Mouse (Mus musculus): ENCODE measurements around the gene Slc34a3. TPM values are rescaled to one million over a fixed set of nuclear protein-coding genes. Genes with fewer than 3 reads are reported as not detected.

Gene Slc34a3
- polyA plus RNA-seq, 1 experiment = 0.05 TPM

DNA sequence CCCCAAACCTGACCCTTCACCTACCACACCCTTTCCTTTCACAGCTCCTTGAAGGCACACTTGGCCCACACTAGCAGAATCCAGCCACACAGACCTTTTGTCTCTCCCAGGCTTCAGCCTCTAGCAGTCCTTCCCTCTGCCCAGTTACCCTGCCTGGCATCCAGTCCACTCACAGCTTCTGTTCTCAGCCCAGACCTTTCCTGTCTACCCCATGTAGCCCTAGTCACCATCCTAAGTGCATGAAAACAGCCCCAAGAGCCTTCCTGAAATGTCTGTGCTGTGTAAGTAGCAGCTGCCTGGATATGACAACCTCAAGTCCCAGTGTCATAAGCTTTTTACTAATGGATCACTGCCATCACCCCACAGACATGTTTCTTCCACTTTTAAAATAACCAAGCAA is 36.2 kb downstream of the Slc34a3 start:
- no peak overlapping the region for H3K4me3 ChIP-seq (ENCODE audit: control insufficient read depth, insufficient read depth, low read length)
- H3K4me1 ChIP-seq (replicated peaks; ENCODE audit: control insufficient read depth, insufficient read depth, low read length) = peaks cover 35% of the 10 kb centered on the region
- peaks cover 19% of the 10 kb centered on the region for H3K36me3 ChIP-seq (ENCODE audit: control insufficient read depth, insufficient read depth, low read length)
- no peak overlapping the region for H3K27ac ChIP-seq (ENCODE audit: control insufficient read depth, insufficient read depth, low read length)
- no peaks in the 10 kb centered on the region for H3K27me3 ChIP-seq (ENCODE audit: control insufficient read depth, insufficient read depth, low read length)
- no peak for TF ChIP-seq POLR2A (IDR thresholded peaks at IDR 0.05; ENCODE audit: control insufficient read depth, extremely low read depth, insufficient read depth, low read length, poor library complexity)
- TF ChIP-seq CTCF (IDR thresholded peaks at IDR 0.05; ENCODE audit: borderline replicate concordance, control insufficient read depth, extremely low read depth, insufficient read depth, low read length, poor library complexity) = no peak
- no peak for DNase-seq

DNA sequence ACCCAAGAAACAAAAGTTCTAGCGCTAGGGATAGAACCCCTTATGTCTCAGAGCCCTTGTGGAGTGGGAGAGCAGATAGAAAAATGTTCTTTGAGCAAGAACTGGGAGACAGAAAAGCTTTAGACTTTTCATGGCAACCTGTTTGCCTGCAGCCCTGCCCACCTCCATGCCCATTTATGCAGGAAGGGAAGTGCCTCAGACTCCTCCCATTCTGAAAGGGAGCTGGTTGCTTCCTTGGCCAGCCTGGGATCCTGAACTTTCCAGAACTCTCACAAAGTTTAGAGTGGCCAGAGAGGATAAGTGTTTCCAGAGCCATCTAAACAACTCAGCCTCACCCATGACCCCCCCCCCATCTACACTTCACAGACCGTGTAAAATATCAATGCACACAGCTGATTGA is 37.0 kb downstream of the Slc34a3 start:
- Histone ChIP-seq H3K36me3 (ENCODE audit: control insufficient read depth, insufficient read depth, low read length) (peaks cover 15% of the 10 kb centered on the region), H3K4me1 (replicated peaks; ENCODE audit: control insufficient read depth, insufficient read depth, low read length) (peaks cover 35% of the 10 kb centered on the region), H3K27me3 (ENCODE audit: control insufficient read depth, insufficient read depth, low read length) (no peaks in the 10 kb centered on the region), H3K27ac (ENCODE audit: control insufficient read depth, insufficient read depth, low read length) (peak overlapping the region; percentile 92), H3K4me3 (ENCODE audit: control insufficient read depth, insufficient read depth, low read length) (peak overlapping the region; percentile 70; the same call in 1 of the 2 replicates)
- 43% methylated on average over 2 of the region's 2 CpGs for WGBS
- no peak for DNase-seq
- TF ChIP-seq POLR2A (IDR thresholded peaks at IDR 0.05; ENCODE audit: control insufficient read depth, extremely low read depth, insufficient read depth, low read length, poor library complexity) (no peak), CTCF (IDR thresholded peaks at IDR 0.05; ENCODE audit: borderline replicate concordance, control insufficient read depth, extremely low read depth, insufficient read depth, low read length, poor library complexity) (no peak)

DNA sequence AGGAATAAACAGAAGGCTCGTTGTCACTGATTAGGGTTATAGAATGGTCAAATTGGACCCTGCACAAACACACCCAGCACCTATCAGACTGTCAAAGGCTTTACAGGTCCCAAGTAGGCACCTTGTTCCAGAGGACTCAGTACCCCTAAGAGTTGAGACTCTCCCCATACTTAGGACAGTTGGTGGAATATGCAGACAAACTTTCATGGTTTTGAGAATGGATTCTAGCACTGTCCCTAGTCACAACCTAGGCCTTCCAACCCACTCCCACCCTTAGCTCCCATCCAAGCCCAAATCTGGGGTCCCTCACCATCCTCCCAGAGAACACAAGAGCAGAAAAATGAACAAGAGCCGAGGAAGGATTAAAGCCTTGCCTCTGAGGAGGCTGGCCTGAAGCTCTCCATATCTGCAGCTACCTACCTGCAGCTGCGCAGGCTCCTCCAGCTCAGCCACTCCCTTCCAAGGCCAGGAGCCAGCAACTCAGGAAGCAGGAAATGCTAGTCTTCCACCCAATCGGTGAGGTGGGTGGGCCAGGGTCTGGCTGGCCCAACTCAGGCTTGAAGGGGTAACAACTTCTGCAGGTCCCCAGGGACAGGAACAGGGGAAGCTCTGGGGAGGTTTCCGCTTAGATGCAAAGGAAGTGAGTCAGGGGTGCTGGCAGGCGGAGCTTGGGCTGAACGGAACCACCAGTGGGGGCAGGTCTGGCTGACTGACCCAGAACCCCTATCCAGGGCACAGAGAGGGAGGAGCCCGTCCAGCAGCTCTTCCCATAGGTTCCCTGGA is 37.8 kb downstream of the Slc34a3 start, which contains the start of gene Tor4a:
Tor4a (minus strand) TSS at position 715 of the 783 bp plus-strand sequence.
- TF ChIP-seq POLR2A (IDR thresholded peaks at IDR 0.05; ENCODE audit: control insufficient read depth, extremely low read depth, insufficient read depth, low read length, poor library complexity) (peak; percentile 83; the same call in 1 of the 2 replicates), CTCF (IDR thresholded peaks at IDR 0.05; ENCODE audit: borderline replicate concordance, control insufficient read depth, extremely low read depth, insufficient read depth, low read length, poor library complexity) (0 out of 2 replicates have a peak, but pooled peaks have one; percentile 48)
- peak; percentile 73 for DNase-seq
- H3K27me3 ChIP-seq (ENCODE audit: control insufficient read depth, insufficient read depth, low read length) = no peaks in the 10 kb centered on the region
- peak within 1 kb of the TSS; percentile 92 for H3K27ac ChIP-seq (ENCODE audit: control insufficient read depth, insufficient read depth, low read length)
- WGBS = 1% methylated on average over 8 of the region's 8 CpGs
- H3K36me3 ChIP-seq (ENCODE audit: control insufficient read depth, insufficient read depth, low read length) = peaks cover 15% of the 10 kb centered on the region
- peaks cover 35% of the 10 kb centered on the region for H3K4me1 ChIP-seq (replicated peaks; ENCODE audit: control insufficient read depth, insufficient read depth, low read length)
- H3K4me3 ChIP-seq (ENCODE audit: control insufficient read depth, insufficient read depth, low read length) = peak within 1 kb of the TSS; percentile 70

DNA sequence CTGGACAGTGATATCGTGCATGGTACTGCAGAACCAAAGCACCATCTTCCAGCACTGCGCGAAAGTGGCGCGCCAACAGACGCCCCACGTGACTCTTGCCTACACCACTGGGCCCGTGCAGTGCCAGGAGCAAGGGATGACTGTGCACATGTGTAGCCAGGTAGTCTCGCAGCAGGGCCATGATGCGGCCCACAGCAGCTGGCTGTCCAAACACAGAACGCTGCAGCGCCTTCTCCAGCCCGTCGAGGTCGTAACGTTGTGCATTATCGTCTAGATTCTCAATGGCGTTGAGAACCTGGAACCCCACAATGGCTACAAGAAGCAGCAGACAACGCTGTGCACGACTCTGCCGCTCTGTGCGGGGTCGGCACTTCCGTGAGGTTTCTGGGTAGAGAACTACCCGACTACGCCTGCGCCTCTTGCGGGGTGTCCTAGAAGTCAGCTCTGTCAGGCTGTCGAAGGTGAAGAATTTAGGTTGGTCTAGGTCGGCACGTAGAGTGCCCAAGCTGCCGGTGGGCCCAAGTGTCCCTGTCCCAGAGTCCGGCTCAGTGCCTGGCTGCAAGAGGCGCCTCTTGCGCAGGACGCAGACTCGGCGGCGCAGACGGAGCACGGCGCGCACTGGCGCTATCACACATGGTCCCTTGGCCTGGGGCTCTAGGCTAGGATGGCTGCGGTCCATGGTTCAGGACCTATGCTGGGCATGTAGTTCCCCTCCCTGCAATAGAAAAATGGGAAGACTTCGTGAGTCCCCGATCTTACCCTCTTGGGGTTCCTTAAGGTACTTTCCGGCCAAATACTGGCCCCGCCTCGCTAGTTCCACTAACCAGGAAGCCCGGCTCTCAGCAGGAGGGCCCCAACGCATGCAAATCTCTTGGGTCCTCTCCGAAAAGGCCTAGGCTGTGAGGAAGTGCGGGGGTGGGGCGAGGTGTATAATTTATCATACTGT is 38.7 kb downstream of the Slc34a3 start:
- Histone ChIP-seq H3K4me1 (replicated peaks; ENCODE audit: control insufficient read depth, insufficient read depth, low read length) (peaks cover 35% of the 10 kb centered on the region), H3K4me3 (ENCODE audit: control insufficient read depth, insufficient read depth, low read length) (peak overlapping the region; percentile 70), H3K36me3 (ENCODE audit: control insufficient read depth, insufficient read depth, low read length) (peaks cover 12% of the 10 kb centered on the region), H3K27me3 (ENCODE audit: control insufficient read depth, insufficient read depth, low read length) (no peaks in the 10 kb centered on the region), H3K27ac (ENCODE audit: control insufficient read depth, insufficient read depth, low read length) (peak overlapping the region; percentile 92)
- DNase-seq = peak; percentile 73
- WGBS = 2% methylated on average over 55 of the region's 55 CpGs
- TF ChIP-seq CTCF (IDR thresholded peaks at IDR 0.05; ENCODE audit: borderline replicate concordance, control insufficient read depth, extremely low read depth, insufficient read depth, low read length, poor library complexity) (peak; percentile 43; the same call in 1 of the 2 replicates), POLR2A (IDR thresholded peaks at IDR 0.05; ENCODE audit: control insufficient read depth, extremely low read depth, insufficient read depth, low read length, poor library complexity) (no peak)

DNA sequence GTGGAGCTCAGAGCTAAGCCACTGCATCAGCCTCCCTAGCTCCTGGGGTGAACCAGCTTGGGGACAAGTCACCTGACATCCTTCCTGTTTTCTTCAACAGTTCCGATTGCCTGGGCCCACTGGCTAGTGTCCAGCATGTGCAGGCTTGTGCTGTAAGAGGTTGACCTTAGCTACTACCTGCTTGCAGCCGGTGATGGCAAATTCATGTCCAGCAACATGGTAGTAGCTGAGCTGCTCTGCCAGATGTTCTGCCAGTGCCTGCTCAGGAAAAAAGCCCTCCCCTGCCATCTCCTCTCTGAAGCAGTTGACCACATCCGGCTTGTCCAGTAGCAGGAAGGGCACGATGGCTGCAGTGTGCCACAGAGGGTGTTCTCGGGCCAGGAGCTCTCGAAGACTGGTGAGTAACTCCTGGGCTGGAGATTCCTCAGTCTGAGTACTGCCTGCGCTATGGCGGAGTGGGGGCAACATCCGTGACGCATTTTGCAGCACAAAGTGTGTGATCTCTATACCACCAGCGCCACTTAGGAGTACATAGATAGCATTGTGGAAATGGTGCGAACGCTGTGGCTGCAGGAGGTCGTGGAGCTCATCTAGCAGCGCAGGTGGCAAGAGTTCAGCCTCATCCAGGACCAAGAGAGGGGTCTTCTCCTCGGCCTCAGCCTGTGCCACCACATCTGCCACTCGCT is 39.5 kb downstream of the Slc34a3 start:
- H3K27ac ChIP-seq (ENCODE audit: control insufficient read depth, insufficient read depth, low read length) = peak overlapping the region; percentile 92
- 10% methylated on average over 17 of the region's 17 CpGs for WGBS

More for the DNA sequence above, 39.5 kb downstream of the Slc34a3 start:
- DNase-seq = peak; percentile 56
- Histone ChIP-seq H3K4me1 (replicated peaks; ENCODE audit: control insufficient read depth, insufficient read depth, low read length) (peaks cover 35% of the 10 kb centered on the region), H3K27me3 (ENCODE audit: control insufficient read depth, insufficient read depth, low read length) (no peaks in the 10 kb centered on the region), H3K36me3 (ENCODE audit: control insufficient read depth, insufficient read depth, low read length) (peaks cover 3% of the 10 kb centered on the region), H3K4me3 (ENCODE audit: control insufficient read depth, insufficient read depth, low read length) (peak overlapping the region; percentile 70)
- TF ChIP-seq POLR2A (IDR thresholded peaks at IDR 0.05; ENCODE audit: control insufficient read depth, extremely low read depth, insufficient read depth, low read length, poor library complexity) = no peak
- no peak for TF ChIP-seq CTCF (IDR thresholded peaks at IDR 0.05; ENCODE audit: borderline replicate concordance, control insufficient read depth, extremely low read depth, insufficient read depth, low read length, poor library complexity)
